Mouse (Mus musculus) midbrain, postnatal 0 days (tissue): ENCODE data around the gene Hus1. TPM values are rescaled to one million over a fixed set of nuclear protein-coding genes. Genes with fewer than 3 reads are reported as not detected.
A peak's percentile ranks its signal among the peaks of the same experiment; 100 is the strongest.

ENCODE experiments used
- ATAC-seq: fragments of 200-750 bp; cut with Nextera tagmentation; 2 replicates; pipeline ENCODE4 v1.8.0; 2017; ENCODE audit warnings: moderate number of reproducible peaks, mild to moderate bottlenecking, moderate TSS enrichment, moderate library complexity; ENCODE audit not compliant: low FRiP score
- DNase-seq: peaks from one replicate; pipeline ENCODE4 v3.0.0-alpha.2; 2015; ENCODE audit warnings: low spot score
- H3K27ac ChIP-seq: fragments of 300-500 bp; sonication (generic); 2 replicates; pipeline ENCODE4 v1.5.1; 2014; ENCODE audit warnings: low read depth, mild to moderate bottlenecking, low read length, mixed read lengths
- H3K27me3 ChIP-seq: fragments of 300-500 bp; sonication (generic); 2 replicates; pipeline ENCODE4 v1.6.1; 2014; ENCODE audit warnings: low read length, control low read depth, mixed read lengths; ENCODE audit not compliant: insufficient read depth
- H3K36me3 ChIP-seq: fragments of 300-500 bp; sonication (generic); 2 replicates; pipeline ENCODE4 v1.6.1; 2014; ENCODE audit warnings: low read length, control low read depth, mixed read lengths; ENCODE audit not compliant: insufficient read depth
- H3K4me1 ChIP-seq: fragments of 300-500 bp; sonication (generic); 2 replicates; pipeline ENCODE4 v1.6.1; 2014; ENCODE audit warnings: mild to moderate bottlenecking, control low read depth, antibody characterized with exemption, low read length, mixed read lengths; ENCODE audit not compliant: insufficient read depth
- H3K4me2 ChIP-seq: fragments of 300-500 bp; sonication (generic); 2 replicates; pipeline ENCODE4 v1.6.1; 2014; ENCODE audit warnings: low read depth, mild to moderate bottlenecking, low read length, mixed read lengths; ENCODE audit not compliant: poor library complexity, severe bottlenecking
- H3K4me3 ChIP-seq: fragments of 300-500 bp; sonication (generic); 2 replicates; pipeline ENCODE4 v1.5.1; 2014; ENCODE audit warnings: low read depth, mild to moderate bottlenecking, low read length, moderate library complexity
- H3K9ac ChIP-seq: fragments of 300-500 bp; sonication (generic); replicated peaks from 2 replicates; pipeline ENCODE4 v1.6.1; 2014; ENCODE audit warnings: mild to moderate bottlenecking, low read length, moderate library complexity, mixed read lengths; ENCODE audit not compliant: poor library complexity, severe bottlenecking
- H3K9me3 ChIP-seq: fragments of 300-500 bp; sonication (generic); 2 replicates; pipeline ENCODE4 v1.6.1; 2016; ENCODE audit warnings: low read length, control low read depth
- CTCF ChIP-seq: IDR thresholded peaks from 2 replicates; pipeline ENCODE4 v1.5.1; 2016; ENCODE audit warnings: antibody characterized with exemption, mild to moderate bottlenecking
- whole genome bisulfite sequencing: fragments of 180-500 bp; shearing (Covaris S2); extraction: QIAGEN DNeasy Blood & Tissue Kit; methylation state at CpG from one replicate; pipeline ENCODE4 v1.1.7; 2014; 5-methylcytosine and 5-hydroxymethylcytosine counted together
- polyA plus RNA-seq: library from polyadenylated mRNA; unstranded; fragments of >200 nt; fragmentation: Nextera tagmentation; extraction: Ambion mirVana; gene quantifications from 2 replicates; pipeline ENCODE4 v1.2.1, GENCODE M21; 2015
- total RNA-seq: library from RNA; depleted of rRNA; stranded (reverse); fragments of >200 nt; gene quantifications from 2 replicates; pipeline ENCODE4 v1.2.3, GENCODE M21; 2014; rRNA removed

Hus1 gene
- total and polyA plus RNA-seq, 2 experiments from 2014 or later: 8.7 to 17.0 TPM

GRCm38 (mm10) chr11:8957023-8957422 lies 54.0 kb downstream of the Hus1 start:
- DNase-seq: no peak
- WGBS: 67% methylated on average over 6 of the region's 6 CpGs
- Histone ChIP-seq H3K9ac (no peak overlapping the region), H3K4me3 (no peak overlapping the region), H3K4me1 (0 out of 2 replicates have a peak, but pooled peaks cover 3% of the 10 kb centered on the region), H3K9me3 (no peaks in the 10 kb centered on the region), H3K27ac (no peak overlapping the region), H3K4me2 (no peak overlapping the region), H3K27me3 (no peaks in the 10 kb centered on the region), H3K36me3 (no peaks in the 10 kb centered on the region)
- no peak for ATAC-seq
- TF ChIP-seq CTCF: peak; percentile 65

- WGBS: 0% methylated on average over 1 of the region's 1 CpGs
- ATAC-seq (peak; percentile 42; the same call in 1 of the 2 replicates), DNase-seq (peak; percentile 78)
- peak; percentile 75 for TF ChIP-seq CTCF
- Histone ChIP-seq H3K27me3 (no peaks in the 10 kb centered on the region), H3K4me1 (0 out of 2 replicates have a peak, but pooled peaks cover 3% of the 10 kb centered on the region), H3K36me3 (no peaks in the 10 kb centered on the region), H3K9ac (no peak overlapping the region), H3K27ac (no peak overlapping the region), H3K9me3 (no peaks in the 10 kb centered on the region), H3K4me2 (no peak overlapping the region), H3K4me3 (no peak overlapping the region)
These were observed 55.3 kb downstream of the Hus1 start for GRCm38 (mm10) chr11:8955678-8956077.

- WGBS: 55% methylated on average over 6 of the region's 6 CpGs
- DNase-seq (peak; percentile 57), ATAC-seq (no peak)
- Histone ChIP-seq H3K9me3 (no peaks in the 10 kb centered on the region), H3K4me1 (no peaks in the 10 kb centered on the region), H3K27ac (no peak overlapping the region), H3K4me2 (no peak overlapping the region), H3K36me3 (no peaks in the 10 kb centered on the region), H3K9ac (no peak overlapping the region), H3K4me3 (no peak overlapping the region), H3K27me3 (no peaks in the 10 kb centered on the region)
- TF ChIP-seq CTCF: no peak
These were observed 61.1 kb downstream of the Hus1 start for GRCm38 (mm10) chr11:8949765-8950430.

GRCm38 (mm10) chr11:8948871-8949270 lies 62.1 kb downstream of the Hus1 start:
- TF ChIP-seq CTCF: no peak
- Histone ChIP-seq H3K4me1 (no peaks in the 10 kb centered on the region), H3K27me3 (no peaks in the 10 kb centered on the region), H3K4me2 (no peak overlapping the region), H3K36me3 (no peaks in the 10 kb centered on the region), H3K9ac (no peak overlapping the region), H3K9me3 (no peaks in the 10 kb centered on the region), H3K4me3 (no peak overlapping the region), H3K27ac (no peak overlapping the region)
- 68% methylated on average over 3 of the region's 3 CpGs for WGBS
- DNase-seq: no peak
- no peak for ATAC-seq

GRCm38 (mm10) chr11:8944114-8944513 lies 66.9 kb downstream of the Hus1 start:
- Histone ChIP-seq H3K4me1 (no peaks in the 10 kb centered on the region), H3K9me3 (no peaks in the 10 kb centered on the region), H3K9ac (no peak overlapping the region), H3K27me3 (no peaks in the 10 kb centered on the region), H3K4me2 (no peak overlapping the region), H3K27ac (no peak overlapping the region), H3K4me3 (no peak overlapping the region), H3K36me3 (no peaks in the 10 kb centered on the region)
- 89% methylated on average over 4 of the region's 4 CpGs for WGBS
- no peak for ATAC-seq
- DNase-seq: no peak
- no peak for TF ChIP-seq CTCF

Other genes with a start within 250 kb of the Hus1 start
- 0.22 and 1.6 TPM in 2 replicates for gene Pkd1l1, start 37.9 kb downstream of the Hus1 start, total RNA-seq
- gene Pkd1l1, start 37.9 kb downstream of the Hus1 start, polyA plus RNA-seq: 0.27 and 0.57 TPM in 2 replicates
- gene Gm11992, start 37.4 kb upstream of the Hus1 start, total RNA-seq: 1.8 and 2.6 TPM in 2 replicates
- 1.8 and 2.9 TPM in 2 replicates for gene Gm11992, start 37.4 kb upstream of the Hus1 start, polyA plus RNA-seq
- gene Sun3, start 37.8 kb upstream of the Hus1 start, total RNA-seq: not detected in 2 replicates
- gene Sun3, start 37.8 kb upstream of the Hus1 start, polyA plus RNA-seq: 0.23 TPM in 1 of 2 replicates, not detected in the other
- 3.9 and 5.9 TPM in 2 replicates for gene Upp1, start 106.9 kb upstream of the Hus1 start, total RNA-seq
- 2.5 and 3.6 TPM in 2 replicates for gene Upp1, start 106.9 kb upstream of the Hus1 start, polyA plus RNA-seq
- 0.05 and 0.28 TPM in 2 replicates for gene Abca13, start 180.8 kb upstream of the Hus1 start, total RNA-seq
- gene Abca13, start 180.8 kb upstream of the Hus1 start, polyA plus RNA-seq: 0.01 and 0.04 TPM in 2 replicates